Mouse (Mus musculus) heart, postnatal 0 days (tissue): ENCODE data around the gene Syt16.

ENCODE experiments used
- CTCF ChIP-seq: IDR thresholded peaks from 2 replicates; pipeline ENCODE4 v1.5.1; 2016; ENCODE audit warnings: antibody characterized with exemption, control low read depth, low read depth
- EP300 ChIP-seq: IDR thresholded peaks from 2 replicates; pipeline ENCODE4 v1.6.1; 2016; ENCODE audit warnings: antibody characterized with exemption, low read depth

DNA sequence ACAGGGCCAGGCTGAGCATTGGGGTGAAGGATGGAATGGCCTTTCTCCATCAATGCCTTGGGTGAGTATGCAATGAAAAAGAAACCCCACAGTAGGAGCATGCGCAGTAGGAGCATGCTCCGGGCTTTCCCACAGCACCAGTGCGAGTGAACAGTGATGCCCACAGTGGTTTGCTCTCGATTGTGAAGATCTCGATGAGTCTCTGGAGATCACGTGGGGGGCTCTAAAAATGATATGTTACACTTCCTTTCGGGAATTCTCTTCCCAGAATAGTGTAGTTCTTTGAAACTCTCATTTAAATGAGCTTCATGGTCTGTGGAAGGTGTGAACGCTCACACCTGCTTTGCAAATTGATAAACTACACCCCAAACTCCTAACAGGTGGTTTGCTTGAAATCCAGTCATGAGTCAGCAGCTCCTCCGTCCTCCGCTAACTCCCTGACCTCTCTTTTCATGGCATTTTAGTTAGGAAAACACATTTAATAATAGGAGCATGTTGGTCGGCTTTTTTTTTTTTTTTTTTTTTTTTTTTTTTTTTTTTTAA, 190.9 kb downstream of the Syt16 start:
- TF ChIP-seq CTCF (no peak), EP300 (no peak)
